1 mouse cellular context compared by ENCODE assay signal in genomic region chr16:21272748-21273147, GRCm38 (mm10).
TF ChIP-seq lines count a peak whose summit lies in the region.

No protein-coding gene starts in this region.

TF ChIP-seq in CH12.LX, 34 proteins besides CTCF, POLR2A, EP300 and RAD21 (continued from another document):
- TF ChIP-seq MAX (IDR thresholded peaks at IDR 0.05; ENCODE audit: low read length) (peak; percentile 48), SIN3A (IDR thresholded peaks at IDR 0.05; ENCODE audit: low read length) (no peak), MEF2A (IDR thresholded peaks at IDR 0.05; ENCODE audit: borderline replicate concordance, low read depth, low read length) (peak; percentile 68; the same call in 1 of the 2 replicates), ELF1 (IDR thresholded peaks at IDR 0.05; ENCODE audit: low read depth, low read length) (0 out of 2 replicates have a peak, but pooled peaks have one; percentile 21), IRF4 (IDR thresholded peaks at IDR 0.05; ENCODE audit: low read depth, low read length) (peak; percentile 66), JUND (conservative IDR thresholded peaks at IDR 0.05; ENCODE audit: low read depth, low read length) (no peak), KAT2A (IDR thresholded peaks at IDR 0.05; ENCODE audit: insufficient replicate concordance, low read length) (no peak), HCFC1 (IDR thresholded peaks at IDR 0.05; ENCODE audit: low read depth, low read length) (no peak)
